Mouse (Mus musculus): Measurements from ENCODE around the gene Mcm2. TPM values are rescaled to one million over a fixed set of nuclear protein-coding genes. Genes with fewer than 3 reads are reported as not detected.

The Mcm2 gene
- total RNA-seq, 1 experiment: 237 TPM

DNA sequence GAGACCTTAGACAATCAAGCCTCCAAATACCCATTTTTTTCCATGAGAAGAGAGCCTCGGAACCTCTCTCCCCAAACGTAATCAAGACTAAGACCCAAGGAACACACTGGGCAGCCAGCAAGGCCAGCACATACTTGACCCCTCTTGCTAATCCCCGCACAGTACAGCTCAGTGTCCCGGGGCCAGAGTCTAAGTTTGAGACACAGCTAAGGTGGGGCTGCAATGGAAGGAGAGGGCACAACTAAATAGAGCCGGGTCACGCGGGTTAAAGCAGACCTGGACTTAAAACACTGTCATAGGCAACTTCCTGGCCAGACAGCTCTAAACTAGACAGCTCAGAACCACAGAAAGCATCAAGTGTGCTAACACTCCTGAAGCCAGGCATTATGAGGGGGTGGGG is 7.7 kb downstream of the Mcm2 start:
- no peak overlapping the region for H3K9ac ChIP-seq (ENCODE audit: insufficient read depth, low read depth, low read length, poor library complexity, severe bottlenecking)
- no peak for TF ChIP-seq CHD2 (IDR thresholded peaks at IDR 0.05; ENCODE audit: low read depth, low read length)
- no peak for TF ChIP-seq HCFC1 (IDR thresholded peaks at IDR 0.05; ENCODE audit: borderline replicate concordance, insufficient read depth, low read length)
- no peak overlapping the region for H3K4me3 ChIP-seq (ENCODE audit: insufficient read depth in 1 of 2, low read depth in 1 of 2, low read length in 2 of 2, poor library complexity in 1 of 2, severe bottlenecking in 1 of 2)
- peaks cover 0 to 14% of the 10 kb centered on the region in 2 experiments; a peak in 2 of 4 replicates for H3K4me1 ChIP-seq (ENCODE audit: control insufficient read depth in 2 of 2, insufficient read depth in 2 of 2, low read length in 2 of 2, poor library complexity in 1 of 2)
- no peaks in the 10 kb centered on the region for H3K9me3 ChIP-seq (ENCODE audit: control insufficient read depth, insufficient read depth, low read depth, low read length)
- H3K36me3 ChIP-seq (ENCODE audit: control insufficient read depth, insufficient read depth, low read length, poor library complexity, severe bottlenecking): peaks cover 92% of the 10 kb centered on the region
- in situ Hi-C loops (cut with MboI; ENCODE audit: low sequenced_read_pairs in 2 of 2, unreplicated experiment in 2 of 2): loop anchor here in 1 of 2 experiments (25.0 kb wide), 1 partner anchor 979 kb away; the partner anchor contains the start of gene Hmces
- DNase-seq (ENCODE audit: low read depth, low spot score): no peak
- H3K27ac ChIP-seq (ENCODE audit: insufficient read depth, low read depth, low read length, poor library complexity, severe bottlenecking): no peak overlapping the region

DNA sequence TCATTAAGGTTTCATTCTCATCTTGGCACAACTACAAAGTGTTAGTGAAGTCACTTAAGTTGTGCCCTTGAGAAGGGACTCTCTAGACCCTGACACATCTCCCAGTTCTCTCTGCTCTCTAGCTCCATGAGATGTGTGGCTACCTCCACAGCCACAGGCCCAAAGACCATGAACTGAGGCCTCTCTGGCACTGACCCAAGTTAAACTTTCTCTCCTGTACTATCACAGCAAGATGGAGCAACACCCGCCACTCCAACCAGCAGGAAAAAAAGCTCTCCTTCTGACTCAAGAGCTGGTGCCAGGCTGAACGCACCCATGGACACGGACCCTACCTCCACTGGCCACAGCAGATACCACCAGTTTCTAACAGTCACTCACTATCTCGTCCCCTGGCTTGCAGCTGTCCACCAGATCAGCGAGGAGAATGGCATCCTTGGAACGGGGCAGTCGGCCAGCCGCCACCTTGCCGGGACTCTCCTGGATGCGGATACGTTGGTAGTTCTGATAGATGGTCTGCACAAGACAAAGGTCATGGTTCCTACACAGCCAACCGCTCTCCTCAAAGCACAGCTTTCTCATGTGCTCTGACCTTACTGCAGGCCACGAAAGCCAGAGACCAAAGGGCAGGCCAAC is 9.1 kb downstream of the Mcm2 start:
- DNase-seq (ENCODE audit: low read depth, low spot score): no peak
- no peak overlapping the region for H3K27ac ChIP-seq (ENCODE audit: insufficient read depth, low read depth, low read length, poor library complexity, severe bottlenecking)
- in situ Hi-C loops (cut with MboI; ENCODE audit: low sequenced_read_pairs in 2 of 2, unreplicated experiment in 2 of 2): loop anchor here in 1 of 2 experiments (25.0 kb wide), 1 partner anchor 977 kb away; the partner anchor contains the start of gene Hmces
- no peaks in the 10 kb centered on the region for H3K9me3 ChIP-seq (ENCODE audit: control insufficient read depth, insufficient read depth, low read depth, low read length)
- no peak overlapping the region for H3K9ac ChIP-seq (ENCODE audit: insufficient read depth, low read depth, low read length, poor library complexity, severe bottlenecking)
- no peak for TF ChIP-seq HCFC1 (IDR thresholded peaks at IDR 0.05; ENCODE audit: borderline replicate concordance, insufficient read depth, low read length)
- H3K4me1 ChIP-seq (ENCODE audit: control insufficient read depth in 2 of 2, insufficient read depth in 2 of 2, low read length in 2 of 2, poor library complexity in 1 of 2): peaks cover 0 to 16% of the 10 kb centered on the region in 2 experiments; a peak in 2 of 4 replicates
- H3K36me3 ChIP-seq (ENCODE audit: control insufficient read depth, insufficient read depth, low read length, poor library complexity, severe bottlenecking): peaks cover 93% of the 10 kb centered on the region
- H3K4me3 ChIP-seq (ENCODE audit: insufficient read depth in 1 of 2, low read depth in 1 of 2, low read length in 2 of 2, poor library complexity in 1 of 2, severe bottlenecking in 1 of 2): no peak overlapping the region

DNA sequence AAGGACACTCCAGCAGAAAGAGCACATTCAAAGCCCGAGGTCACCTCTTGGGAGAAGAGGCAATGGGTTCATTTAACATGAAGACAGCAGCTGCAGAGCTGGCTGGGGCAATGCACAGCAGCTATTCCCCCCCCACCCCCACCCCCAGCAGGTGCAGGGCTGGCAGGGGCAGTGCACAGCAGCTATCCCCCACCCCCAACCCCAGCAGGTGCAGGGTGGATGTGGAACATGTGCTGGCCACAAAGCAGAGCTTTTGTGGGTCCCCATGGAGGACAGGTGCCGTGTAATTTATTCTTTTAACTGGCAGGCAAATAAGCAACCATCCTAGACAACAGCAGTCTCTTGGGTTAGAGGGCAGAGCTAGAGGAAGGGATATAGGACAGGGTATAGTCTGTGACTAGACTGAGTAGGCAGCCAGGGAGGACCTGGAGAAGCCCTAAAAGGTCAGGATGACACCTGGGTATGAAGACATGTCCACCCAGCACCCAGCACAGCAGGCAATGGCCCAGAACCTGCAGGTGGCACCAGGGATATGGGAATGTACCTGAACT is 12.1 kb downstream of the Mcm2 start:
- Histone ChIP-seq H3K27ac (ENCODE audit: insufficient read depth, low read depth, low read length, poor library complexity, severe bottlenecking) (no peak overlapping the region), H3K9ac (ENCODE audit: insufficient read depth, low read depth, low read length, poor library complexity, severe bottlenecking) (no peak overlapping the region), H3K36me3 (ENCODE audit: control insufficient read depth, insufficient read depth, low read length, poor library complexity, severe bottlenecking) (peaks cover 91% of the 10 kb centered on the region), H3K9me3 (ENCODE audit: control insufficient read depth, insufficient read depth, low read depth, low read length) (no peaks in the 10 kb centered on the region), H3K4me3 (ENCODE audit: insufficient read depth in 1 of 2, low read depth in 1 of 2, low read length in 2 of 2, poor library complexity in 1 of 2, severe bottlenecking in 1 of 2) (no peak overlapping the region), H3K4me1 (ENCODE audit: control insufficient read depth in 2 of 2, insufficient read depth in 2 of 2, low read length in 2 of 2, poor library complexity in 1 of 2) (peaks cover 0 to 13% of the 10 kb centered on the region in 2 experiments; a peak in 3 of 4 replicates)
- in situ Hi-C loops (cut with MboI; ENCODE audit: low sequenced_read_pairs in 2 of 2, unreplicated experiment in 2 of 2): loop anchor here in 1 of 2 experiments (25.0 kb wide), 1 partner anchor 974 kb away; the partner anchor contains the start of gene Hmces
- no peak for TF ChIP-seq ZNF384 (IDR thresholded peaks at IDR 0.05; ENCODE audit: low read depth, low read length)
- TF ChIP-seq CHD2 (IDR thresholded peaks at IDR 0.05; ENCODE audit: low read depth, low read length): no peak
- TF ChIP-seq HCFC1 (IDR thresholded peaks at IDR 0.05; ENCODE audit: borderline replicate concordance, insufficient read depth, low read length): no peak
- no peak for DNase-seq (ENCODE audit: low read depth, low spot score)

DNA sequence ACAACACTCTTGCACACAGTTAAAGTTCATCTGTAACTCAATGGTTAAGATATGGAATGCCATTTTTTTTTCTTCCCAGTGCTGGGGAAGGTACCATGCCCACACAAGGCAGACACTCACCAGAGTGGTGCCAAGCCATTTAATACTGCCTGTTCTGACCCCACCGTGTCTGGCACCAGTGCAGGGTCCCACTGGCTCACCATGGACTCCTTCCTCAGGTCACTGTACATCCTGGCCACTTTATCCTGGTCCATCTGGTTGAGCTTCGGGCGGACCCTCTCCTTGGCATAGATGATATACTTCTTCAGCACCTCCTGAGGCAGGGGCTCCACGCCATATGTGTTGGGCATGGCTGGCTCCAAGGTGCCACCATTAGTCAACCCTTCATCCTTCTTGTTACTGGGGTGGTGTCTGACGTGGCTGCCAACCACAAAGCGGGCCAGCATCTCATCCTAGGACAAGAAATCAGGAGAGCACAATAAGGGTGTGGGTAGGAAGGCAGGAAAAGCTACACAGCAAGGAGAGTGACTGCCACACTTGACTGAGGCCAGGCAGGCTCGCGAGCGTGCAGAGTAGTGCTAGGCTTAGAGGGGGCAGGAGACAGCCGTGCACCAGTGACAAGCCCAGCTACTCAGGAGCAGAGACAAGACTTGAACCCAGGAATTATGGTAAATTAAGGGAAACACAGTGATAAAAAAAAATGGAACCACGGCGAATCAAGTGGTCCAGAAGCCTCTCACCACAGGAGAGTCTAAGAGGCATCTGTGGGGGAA is 12.8 kb downstream of the Mcm2 start:
- Histone ChIP-seq H3K36me3 (ENCODE audit: control insufficient read depth, insufficient read depth, low read length, poor library complexity, severe bottlenecking) (peaks cover 87% of the 10 kb centered on the region), H3K27ac (ENCODE audit: insufficient read depth, low read depth, low read length, poor library complexity, severe bottlenecking) (no peak overlapping the region), H3K9ac (ENCODE audit: insufficient read depth, low read depth, low read length, poor library complexity, severe bottlenecking) (no peak overlapping the region), H3K4me3 (ENCODE audit: insufficient read depth in 1 of 2, low read depth in 1 of 2, low read length in 2 of 2, poor library complexity in 1 of 2, severe bottlenecking in 1 of 2) (no peak overlapping the region), H3K9me3 (ENCODE audit: control insufficient read depth, insufficient read depth, low read depth, low read length) (no peaks in the 10 kb centered on the region), H3K4me1 (ENCODE audit: control insufficient read depth in 2 of 2, insufficient read depth in 2 of 2, low read length in 2 of 2, poor library complexity in 1 of 2) (peaks cover 0 to 13% of the 10 kb centered on the region in 2 experiments; a peak in 3 of 4 replicates)
- TF ChIP-seq CHD2 (IDR thresholded peaks at IDR 0.05; ENCODE audit: low read depth, low read length) (no peak), MAFK (IDR thresholded peaks at IDR 0.05; ENCODE audit: insufficient read depth, low read depth, low read length) (no peak), HCFC1 (IDR thresholded peaks at IDR 0.05; ENCODE audit: borderline replicate concordance, insufficient read depth, low read length) (no peak), ZNF384 (IDR thresholded peaks at IDR 0.05; ENCODE audit: low read depth, low read length) (no peak), ZC3H11A (IDR thresholded peaks at IDR 0.05; ENCODE audit: borderline replicate concordance, low read depth, low read length) (no peak)
- no peak for DNase-seq (ENCODE audit: low read depth, low spot score)
- in situ Hi-C loops (cut with MboI; ENCODE audit: low sequenced_read_pairs in 2 of 2, unreplicated experiment in 2 of 2): loop anchor here in 1 of 2 experiments (25.0 kb wide), 1 partner anchor 974 kb away; the partner anchor contains the start of gene Hmces
